8 mouse cellular contexts compared by ENCODE assay signal in genomic region chr16:56477677-56478574, GRCm38 (mm10). TPM values are rescaled to one million over a fixed set of nuclear protein-coding genes. Genes with fewer than 3 reads are reported as not detected.
DNase-seq lines count a peak whose midpoint lies in the region; ATAC-seq lines count a peak whose summit lies in the region.

Gene Abi3bp (plus strand): TSS chr16:56477878.

- H3K27me3 ChIP-seq in hindbrain, embryonic 11.5 days (ENCODE audit: control insufficient read depth, insufficient read depth, low read length), result no peaks in the 10 kb centered on the region
- no peaks in the 10 kb centered on the region for H3K27me3 ChIP-seq in hindbrain, embryonic 10.5 days (ENCODE audit: insufficient read depth, poor library complexity, severe bottlenecking)
- no peaks in the 10 kb centered on the region for H3K27me3 ChIP-seq in embryonic facial prominence, embryonic 12.5 days
- H3K27me3 ChIP-seq in heart, embryonic 16.5 days (ENCODE audit: control insufficient read depth, insufficient read depth, low read length), result no peaks in the 10 kb centered on the region

- H3K27ac ChIP-seq in hindbrain, embryonic 11.5 days (ENCODE audit: low read depth, low read length), result no peak within 1 kb of the TSS
- no peak within 1 kb of the TSS for H3K27ac ChIP-seq in hindbrain, embryonic 10.5 days
- 0 out of 2 replicates have a peak within 1 kb of the TSS, but pooled peaks have one; percentile 23 for H3K27ac ChIP-seq in embryonic facial prominence, embryonic 12.5 days
- peak within 1 kb of the TSS; percentile 35; the same call in 1 of the 2 replicates for H3K27ac ChIP-seq in heart, embryonic 16.5 days (ENCODE audit: low read length)

- no peaks in the 10 kb centered on the region for H3K36me3 ChIP-seq in hindbrain, embryonic 11.5 days (ENCODE audit: control insufficient read depth, insufficient read depth, low read length)
- H3K36me3 ChIP-seq in hindbrain, embryonic 10.5 days, result no peaks in the 10 kb centered on the region
- H3K36me3 ChIP-seq in embryonic facial prominence, embryonic 12.5 days, result no peaks in the 10 kb centered on the region
- H3K36me3 ChIP-seq in heart, embryonic 16.5 days (ENCODE audit: control insufficient read depth, insufficient read depth), result no peaks in the 10 kb centered on the region

- H3K4me2 ChIP-seq in hindbrain, embryonic 11.5 days (replicated peaks; ENCODE audit: low read depth, low read length), result no peak within 1 kb of the TSS
- peak within 1 kb of the TSS; percentile 40 for H3K4me2 ChIP-seq in embryonic facial prominence, embryonic 12.5 days (replicated peaks)
- peak within 1 kb of the TSS; percentile 53 for H3K4me2 ChIP-seq in heart, embryonic 16.5 days (ENCODE audit: low read depth, low read length)

- no peaks in the 10 kb centered on the region for H3K4me1 ChIP-seq in hindbrain, embryonic 11.5 days (replicated peaks; ENCODE audit: control insufficient read depth, insufficient read depth, low read length)
- H3K4me1 ChIP-seq in hindbrain, embryonic 10.5 days (replicated peaks), result 0 out of 2 replicates have a peak, but pooled peaks cover 5% of the 10 kb centered on the region
- H3K4me1 ChIP-seq in embryonic facial prominence, embryonic 12.5 days, result peaks cover 8% of the 10 kb centered on the region; the same call in 1 of the 2 replicates
- no peaks in the 10 kb centered on the region for H3K4me1 ChIP-seq in heart, embryonic 16.5 days (ENCODE audit: control insufficient read depth, insufficient read depth, low read length)

- H3K9me3 ChIP-seq in hindbrain, embryonic 11.5 days (ENCODE audit: control insufficient read depth, low read length), result no peaks in the 10 kb centered on the region
- no peaks in the 10 kb centered on the region for H3K9me3 ChIP-seq in hindbrain, embryonic 10.5 days
- no peaks in the 10 kb centered on the region for H3K9me3 ChIP-seq in embryonic facial prominence, embryonic 12.5 days
- no peaks in the 10 kb centered on the region for H3K9me3 ChIP-seq in heart, embryonic 16.5 days (replicated peaks; ENCODE audit: control insufficient read depth, low read length)

- H3K9ac ChIP-seq in hindbrain, embryonic 11.5 days (ENCODE audit: low read depth, low read length), result no peak within 1 kb of the TSS
- no peak within 1 kb of the TSS for H3K9ac ChIP-seq in embryonic facial prominence, embryonic 12.5 days
- H3K9ac ChIP-seq in heart, embryonic 16.5 days (ENCODE audit: low read length), result peak within 1 kb of the TSS; percentile 37

- whole genome bisulfite sequencing in hindbrain, embryonic 11.5 days, result 68% methylated on average over 11 of the region's 11 CpGs
- 63% methylated on average over 11 of the region's 11 CpGs for WGBS in hindbrain, embryonic 10.5 days
- 27% methylated on average over 11 of the region's 11 CpGs for WGBS in embryonic facial prominence, embryonic 12.5 days
- 40% methylated on average over 11 of the region's 11 CpGs for WGBS in heart, embryonic 16.5 days

- peak; percentile 9 for DNase-seq in hindbrain, embryonic 11.5 days (ENCODE audit: low spot score)
- no peak for DNase-seq in hindbrain, embryonic 10.5 days (ENCODE audit: low spot score)
- peak; percentile 18 to 50 for DNase-seq in left cerebral cortex, adult 8-10 months (ENCODE audit: low spot score in 2 of 2)
- peak; percentile 35 for DNase-seq in mesoderm, embryonic 11.5 days (ENCODE audit: low read depth, low spot score)
- DNase-seq in urinary bladder, postnatal 25 days (ENCODE audit: low spot score), result peak; percentile 18
- no peak for DNase-seq in retina, postnatal 1 day

- no peak within 1 kb of the TSS for H3K4me3 ChIP-seq in hindbrain, embryonic 11.5 days (ENCODE audit: low read depth, low read length)
- no peak within 1 kb of the TSS for H3K4me3 ChIP-seq in hindbrain, embryonic 10.5 days
- peak within 1 kb of the TSS; percentile 18 for H3K4me3 ChIP-seq in embryonic facial prominence, embryonic 12.5 days
- peak within 1 kb of the TSS; percentile 41 for H3K4me3 ChIP-seq in heart, embryonic 16.5 days (ENCODE audit: low read length)

- ATAC-seq in hindbrain, embryonic 11.5 days (ENCODE audit: low FRiP score), result no peak
- 0 out of 2 replicates have a peak, but pooled peaks have one; percentile 44 for ATAC-seq in embryonic facial prominence, embryonic 12.5 days (ENCODE audit: insufficient number of reproducible peaks, insufficient read depth, low FRiP score, low TSS enrichment)
- peak; percentile 60; the same call in 1 of the 2 replicates for ATAC-seq in heart, embryonic 16.5 days (replicated peaks; ENCODE audit: extremely low read depth, insufficient read depth, low FRiP score)

RNA-seq across cellular contexts. Expression of gene Abi3bp, which starts in this region (rescaled TPM):
- 0.57 and 0.70 TPM in 2 replicates for polyA plus RNA-seq in hindbrain, embryonic 11.5 days (2014; fragmentation: Nextera tagmentation; extraction: Ambion mirVana)
- 0.15 and 0.37 TPM in 2 replicates for polyA plus RNA-seq in hindbrain, embryonic 10.5 days (2016; fragmentation: Nextera tagmentation; extraction: Ambion mirVana)
- polyA plus RNA-seq in embryonic facial prominence, embryonic 12.5 days (2016; fragmentation: Nextera tagmentation; extraction: Ambion mirVana), result 2.2 and 2.6 TPM in 2 replicates
- polyA plus RNA-seq in heart, embryonic 16.5 days (2015; fragmentation: Nextera tagmentation; extraction: Ambion mirVana), result 5.8 and 6.0 TPM in 2 replicates
- 10 to 100 TPM; 15.1 to 16.0 (median 15.2) TPM for total RNA-seq in left cerebral cortex, adult 8-10 months (2022)

Comparison
In these comparisons a context has a peak if more than half of its experiments do, and no peak if none do; other contexts are left out.
1. Peak in DNase-seq in hindbrain, embryonic 11.5 days; RNA of the gene not detected or under 1 TPM.
2. DNase-seq: peak in left cerebral cortex, adult 8-10 months (2 of 2), mesoderm, embryonic 11.5 days (single experiment) and urinary bladder, postnatal 25 days (single experiment); none in hindbrain, embryonic 10.5 days (single experiment) and retina, postnatal 1 day (single experiment).
3. H3K27ac ChIP-seq: peak in embryonic facial prominence, embryonic 12.5 days (single experiment) and heart, embryonic 16.5 days (single experiment); none in hindbrain, embryonic 11.5 days (single experiment) and hindbrain, embryonic 10.5 days (single experiment).
4. H3K4me3 ChIP-seq: peak in embryonic facial prominence, embryonic 12.5 days (single experiment) and heart, embryonic 16.5 days (single experiment); none in hindbrain, embryonic 11.5 days (single experiment) and hindbrain, embryonic 10.5 days (single experiment).